Mouse (Mus musculus) hindbrain, embryonic 12.5 days (tissue): ENCODE measurements around the gene Krtap14. TPM values are rescaled to one million over a fixed set of nuclear protein-coding genes. Genes with fewer than 3 reads are reported as not detected.

Experiments
- ATAC-seq: fragments of 200-750 bp; cut with Nextera tagmentation; 2 replicates; pipeline ENCODE4 v1.8.0; 2017; ENCODE audit warnings: moderate TSS enrichment; ENCODE audit not compliant: low FRiP score
- H3K27ac ChIP-seq: fragments of 300-500 bp; sonication (generic); 2 replicates; pipeline ENCODE4 v1.5.1; 2016; ENCODE audit warnings: mild to moderate bottlenecking
- H3K27me3 ChIP-seq: fragments of 300-500 bp; sonication (generic); 2 replicates; pipeline ENCODE4 v1.6.1; 2016; ENCODE audit warnings: mild to moderate bottlenecking
- H3K36me3 ChIP-seq: fragments of 300-500 bp; sonication (generic); 2 replicates; pipeline ENCODE4 v1.6.1; 2016; ENCODE audit warnings: mild to moderate bottlenecking
- H3K4me1 ChIP-seq: fragments of 300-500 bp; sonication (generic); 2 replicates; pipeline ENCODE4 v1.6.1; 2016
- H3K4me2 ChIP-seq: fragments of 300-500 bp; sonication (generic); replicated peaks from 2 replicates; pipeline ENCODE4 v1.6.1; 2016; ENCODE audit warnings: mild to moderate bottlenecking
- H3K4me3 ChIP-seq: fragments of 300-500 bp; sonication (generic); 2 replicates; pipeline ENCODE4 v1.5.1; 2016; ENCODE audit warnings: mild to moderate bottlenecking
- H3K9ac ChIP-seq: fragments of 300-500 bp; sonication (generic); 2 replicates; pipeline ENCODE4 v1.6.1; 2016; ENCODE audit warnings: mild to moderate bottlenecking, moderate library complexity
- H3K9me3 ChIP-seq: fragments of 300-500 bp; sonication (generic); replicated peaks from 2 replicates; pipeline ENCODE4 v1.6.1; 2016; ENCODE audit warnings: mild to moderate bottlenecking
- WGBS: fragments of 180-500 bp; shearing (Covaris S2); methylation state at CpG from one replicate; pipeline ENCODE4 v1.1.7; 2016; 5-methylcytosine and 5-hydroxymethylcytosine counted together
- polyA plus RNA-seq: library from polyadenylated mRNA; unstranded; fragments of >200 nt; fragmentation: Nextera tagmentation; extraction: Ambion mirVana; gene quantifications from 2 replicates; pipeline ENCODE4 v1.2.1, GENCODE M21; 2016

Gene Krtap14
- polyA plus RNA-seq, 1 experiment from 2014 or later = not detected

- 84% methylated on average over 2 of the region's 2 CpGs for WGBS
- ATAC-seq = no peak
- Histone ChIP-seq H3K27me3 (no peaks in the 10 kb centered on the region), H3K4me2 (no peak within 1 kb of the TSS), H3K9me3 (no peaks in the 10 kb centered on the region), H3K4me1 (no peaks in the 10 kb centered on the region), H3K9ac (no peak within 1 kb of the TSS), H3K27ac (no peak within 1 kb of the TSS), H3K4me3 (no peak within 1 kb of the TSS), H3K36me3 (no peaks in the 10 kb centered on the region)
These were observed 51.8 kb downstream of the Krtap14 start, which contains the start of gene 2310057N15Rik for GRCm38 (mm10) chr16:88774106-88774505. 2310057N15Rik (minus strand) TSS chr16:88774206.

Other genes starting within 250 kb of the Krtap14 start
- gene Krtap24-1, start 213.9 kb downstream of the Krtap14 start, polyA plus RNA-seq = not detected in 2 replicates
- gene 2310079G19Rik, start 198.5 kb downstream of the Krtap14 start, polyA plus RNA-seq = not detected in 2 replicates
- not detected in 2 replicates for gene Krtap26-1, start 178.3 kb downstream of the Krtap14 start, polyA plus RNA-seq
- gene Krtap27-1, start 154.5 kb downstream of the Krtap14 start, polyA plus RNA-seq = not detected in 2 replicates
- gene 2310061N02Rik, start 118.2 kb downstream of the Krtap14 start, polyA plus RNA-seq = not detected in 2 replicates
- not detected in 2 replicates for gene Krtap13-1, start 97.3 kb downstream of the Krtap14 start, polyA plus RNA-seq
- not detected in 2 replicates for gene Krtap13, start 74.5 kb downstream of the Krtap14 start, polyA plus RNA-seq
- not detected in 2 replicates for gene 2310034C09Rik, start 67.3 kb downstream of the Krtap14 start, polyA plus RNA-seq
- not detected in 2 replicates for gene 2310057N15Rik, start 51.9 kb downstream of the Krtap14 start, polyA plus RNA-seq
- not detected in 2 replicates for gene Gm5965, start 48.2 kb downstream of the Krtap14 start, polyA plus RNA-seq
- gene Gm20741, start 13.9 kb downstream of the Krtap14 start, polyA plus RNA-seq = not detected in 2 replicates
- gene Krtap15, start 5.9 kb downstream of the Krtap14 start, polyA plus RNA-seq = not detected in 2 replicates
- gene Krtap19-1, start 43.3 kb upstream of the Krtap14 start, polyA plus RNA-seq = not detected in 2 replicates
- gene Krtap19-2, start 48.1 kb upstream of the Krtap14 start, polyA plus RNA-seq = not detected in 2 replicates
- gene Krtap19-3, start 51.9 kb upstream of the Krtap14 start, polyA plus RNA-seq = not detected in 2 replicates
- not detected in 2 replicates for gene Krtap19-4, start 58.9 kb upstream of the Krtap14 start, polyA plus RNA-seq
- gene Krtap19-5, start 70.3 kb upstream of the Krtap14 start, polyA plus RNA-seq = not detected in 2 replicates
- gene Krtap19-9b, start 106.1 kb upstream of the Krtap14 start, polyA plus RNA-seq = not detected in 2 replicates
- gene Krtap16-3, start 136.7 kb upstream of the Krtap14 start, polyA plus RNA-seq = not detected in 2 replicates
- gene Krtap22-2, start 184.6 kb upstream of the Krtap14 start, polyA plus RNA-seq = not detected in 2 replicates
- gene Gm10229, start 189.1 kb upstream of the Krtap14 start, polyA plus RNA-seq = not detected in 2 replicates
- not detected in 2 replicates for gene Krtap6-1, start 205.6 kb upstream of the Krtap14 start, polyA plus RNA-seq
- not detected in 2 replicates for gene Gm10228, start 215.3 kb upstream of the Krtap14 start, polyA plus RNA-seq
- gene Krtap6-5, start 221.7 kb upstream of the Krtap14 start, polyA plus RNA-seq = not detected in 2 replicates
- not detected in 2 replicates for gene 1110025L11Rik, start 237.9 kb upstream of the Krtap14 start, polyA plus RNA-seq